Mouse (Mus musculus) left cerebral cortex, postnatal 10 days (tissue): Measurements from ENCODE around the gene Dclre1b. TPM values are rescaled to one million over a fixed set of nuclear protein-coding genes. Genes with fewer than 3 reads are reported as not detected.

Experiments used
- DNase-seq, 2 experiments: peaks; one replicate each; pipeline ENCODE4 v3.0.0; 2021 to 2022; ENCODE audit warnings: low spot score in 2 of 2, mixed read lengths in 1 of 2; ENCODE audit errors: extremely low spot score in 1 of 2
- intact Hi-C: fragments of 180-260 bp; cut with DNase I; formaldehyde crosslinking; loops from one replicate; pipeline ENCODE4 v1.15.1; 2025
- total RNA-seq, 2 experiments: library from RNA; stranded (reverse); gene quantifications; 2 replicates each; pipeline ENCODE4 v1.2.3; 2021

Gene Dclre1b
- total RNA-seq, 2 experiments from 2014 or later: 7.9 to 8.9 TPM

GRCm38 (mm10) chr3:103782844-103783609 is 26.2 kb downstream of the Dclre1b start:
- no peak for DNase-seq
- intact Hi-C loops: no loop called here

GRCm38 (mm10) chr3:103780777-103781176 is 28.5 kb downstream of the Dclre1b start:
- intact Hi-C loops: no loop called here
- DNase-seq: no peak

GRCm38 (mm10) chr3:103780271-103780670 is 29.0 kb downstream of the Dclre1b start:
- intact Hi-C loops: no loop called here
- no peak for DNase-seq

DNA sequence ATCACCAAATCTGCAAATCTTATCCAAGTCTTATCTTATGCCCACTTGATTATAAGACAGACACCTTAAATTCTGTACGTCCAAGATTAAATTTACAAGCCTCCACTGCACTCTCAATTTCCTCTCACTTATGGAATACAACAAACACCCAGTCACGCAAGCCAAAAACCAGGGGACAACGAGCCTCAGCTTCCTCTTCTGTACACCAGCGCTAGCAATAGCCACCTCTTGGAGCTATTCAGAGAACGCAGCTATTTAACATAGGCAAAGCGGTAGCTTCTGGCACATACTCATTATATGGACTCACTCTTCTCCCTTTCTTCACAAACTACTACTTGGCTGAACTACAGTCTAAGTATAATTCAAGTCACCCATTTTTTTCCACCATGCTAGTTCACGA is 30.1 kb downstream of the Dclre1b start:
- intact Hi-C loops: no loop called here
- DNase-seq: no peak

- DNase-seq: no peak
- intact Hi-C loops: no loop called here
Observed at GRCm38 (mm10) chr3:103778660-103779059, 30.6 kb downstream of the Dclre1b start.

DNA sequence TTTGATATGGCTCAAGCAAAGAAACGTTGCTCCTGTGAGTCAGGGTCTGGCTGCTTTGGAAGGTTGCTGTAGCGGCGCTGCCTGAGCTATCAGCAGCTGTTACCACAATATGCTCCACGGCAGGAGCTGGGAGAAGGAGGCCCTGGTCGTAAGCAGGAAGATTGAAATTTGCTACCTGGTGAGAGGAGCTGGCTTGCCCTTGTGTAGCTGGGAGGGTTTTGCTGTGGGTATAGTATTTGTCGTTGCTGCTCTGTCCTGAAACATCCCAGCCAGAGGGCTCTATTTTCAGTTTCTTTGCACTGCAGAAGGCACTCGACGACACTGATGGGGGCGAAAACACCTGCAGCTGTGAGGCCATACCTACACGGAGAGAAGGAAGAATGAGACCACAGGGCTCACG is 31.3 kb downstream of the Dclre1b start:
- intact Hi-C loops: no loop called here
- no peak for DNase-seq

DNA sequence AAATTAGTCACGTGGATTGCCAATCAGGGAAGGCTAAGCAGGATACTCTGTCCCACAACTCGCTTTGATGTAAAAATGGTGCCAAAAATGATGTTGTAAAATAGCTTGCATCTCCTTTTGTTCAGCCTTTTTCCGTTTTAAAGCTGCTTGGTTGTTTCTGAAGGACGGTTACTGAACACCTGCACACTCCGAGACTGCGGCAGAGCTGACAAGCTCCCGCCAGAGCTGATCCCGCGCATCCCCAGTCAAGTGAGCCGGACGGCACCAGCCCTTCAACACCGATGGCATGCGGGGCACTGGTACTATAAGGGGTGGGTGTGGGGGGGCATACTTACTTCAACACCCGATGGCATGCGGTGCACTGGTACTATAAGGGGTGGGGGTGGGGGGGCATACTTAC is 35.2 kb downstream of the Dclre1b start:
- intact Hi-C loops: no loop called here
- DNase-seq: no peak

- intact Hi-C loops: no loop called here
Observed at GRCm38 (mm10) chr3:103773508-103773907, 35.7 kb downstream of the Dclre1b start.

GRCm38 (mm10) chr3:103772846-103773245 is 36.4 kb downstream of the Dclre1b start:
- DNase-seq: no peak
- intact Hi-C loops: no loop called here

More at GRCm38 (mm10) chr3:103773508-103773907, 35.7 kb downstream of the Dclre1b start:
- DNase-seq: no peak

GRCm38 (mm10) chr3:103771531-103772130 is 37.6 kb downstream of the Dclre1b start:
- intact Hi-C loops: no loop called here
- peak in 1 of 2 experiments; percentile 60 for DNase-seq

DNA sequence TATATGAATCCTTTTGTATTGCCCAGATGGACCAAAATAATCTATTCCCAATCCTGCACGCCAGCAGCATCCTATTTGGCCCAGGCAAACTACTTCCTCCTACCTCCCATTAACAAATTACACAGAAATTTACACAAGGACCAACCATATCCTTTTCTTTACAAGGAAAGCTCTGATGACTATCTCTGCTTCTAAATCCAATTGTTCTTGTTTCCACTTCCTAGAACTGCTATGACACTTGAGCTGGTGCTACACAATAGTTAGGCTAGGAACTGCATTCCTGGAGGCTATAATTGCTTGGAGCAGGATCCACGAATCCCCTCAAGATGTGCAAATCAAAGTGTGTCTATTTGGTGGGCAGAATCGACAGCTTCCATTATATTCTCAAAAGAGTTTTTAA is 42.5 kb downstream of the Dclre1b start:
- intact Hi-C loops: no loop called here
- DNase-seq: no peak

DNA sequence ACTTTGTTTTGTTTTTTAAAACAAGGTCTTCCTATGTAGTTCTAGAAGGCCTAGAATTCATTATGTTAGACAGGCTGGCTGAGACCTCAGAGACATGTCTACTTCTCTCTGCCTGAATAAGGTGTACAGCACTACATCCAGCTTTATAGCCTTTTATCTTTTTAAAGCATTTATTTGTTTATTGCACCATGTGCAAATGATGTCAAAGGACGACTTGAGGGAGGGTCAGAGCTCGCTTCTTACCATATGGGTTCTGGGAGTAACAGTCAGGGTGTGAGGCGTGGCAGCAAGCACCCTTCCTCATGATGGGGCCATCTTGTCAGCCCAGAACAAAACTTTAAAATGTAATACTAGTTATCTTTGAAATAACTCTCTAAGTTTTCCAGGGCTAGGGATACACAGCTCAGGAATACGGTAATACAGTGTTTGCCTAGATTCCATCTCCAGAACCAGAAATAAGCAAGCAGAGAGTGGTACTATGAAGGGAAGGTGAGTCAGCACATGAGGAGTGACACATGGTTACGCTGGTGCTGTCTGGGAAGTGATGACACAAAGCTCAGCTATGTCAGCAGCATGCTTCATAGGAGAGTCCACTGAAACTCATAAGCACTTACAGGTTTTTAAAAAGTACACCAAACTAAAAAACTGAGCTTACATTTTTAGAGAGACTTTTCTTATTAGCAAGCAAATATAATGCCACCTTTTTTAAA is 49.8 kb downstream of the Dclre1b start:
- DNase-seq: no peak
- intact Hi-C loops: no loop called here

DNA sequence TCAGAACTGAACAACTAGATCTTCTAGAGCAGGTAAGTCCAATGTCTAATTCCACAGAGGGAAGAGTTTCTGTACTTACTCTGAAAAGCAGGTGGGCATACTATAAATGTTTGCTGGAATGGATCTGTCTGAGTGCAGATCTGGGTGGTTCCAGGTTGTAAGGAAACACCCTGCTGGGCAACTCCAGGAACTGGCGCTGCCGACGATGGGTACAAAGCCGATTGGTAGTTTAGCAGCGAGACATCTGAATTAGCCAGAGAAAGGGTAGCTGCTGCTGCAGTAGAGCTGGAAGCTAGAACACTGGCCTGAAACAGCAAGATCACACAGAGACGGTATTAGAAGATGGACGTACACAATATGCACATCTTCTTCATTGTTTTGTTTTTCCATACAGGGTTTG is 50.8 kb downstream of the Dclre1b start:
- intact Hi-C loops: no loop called here
- DNase-seq: no peak

- intact Hi-C loops: no loop called here
- DNase-seq: no peak
Observed at GRCm38 (mm10) chr3:103756920-103757319, 52.3 kb downstream of the Dclre1b start.

- intact Hi-C loops: no loop called here
- no peak for DNase-seq
Observed at GRCm38 (mm10) chr3:103755351-103755750, 53.9 kb downstream of the Dclre1b start.

- no peak for DNase-seq
- intact Hi-C loops: loop anchor here (5.0 kb wide), 1 partner anchor 56 kb away; the partner anchor contains the start of genes Ap4b1, Dclre1b and Gm43064
Observed at GRCm38 (mm10) chr3:103751558-103751957, 57.7 kb downstream of the Dclre1b start.
